Mouse (Mus musculus): ENCODE results near the gene Arl9.

GRCm38 (mm10) chr5:76973488-76973887 is 30.4 kb upstream of the Arl9 start:
- TF ChIP-seq CTCF (conservative IDR thresholded peaks at IDR 0.05; ENCODE audit: low read length) (no peak), POU5F1 (IDR thresholded peaks at IDR 0.05; ENCODE audit: borderline replicate concordance, low read length) (no peak), NANOG (IDR thresholded peaks at IDR 0.05; ENCODE audit: borderline replicate concordance, low read length) (no peak)

Measured in E14TG2a.4 (cell line).